Mouse (Mus musculus) heart, adult 2 months (tissue): ENCODE measurements around the gene Apol8. TPM values are rescaled to one million over a fixed set of nuclear protein-coding genes. Genes with fewer than 3 reads are reported as not detected.
A peak's percentile ranks its signal among the peaks of the same experiment; 100 is the strongest.

Experiments
- DNase-seq, 2 experiments: peaks; one replicate each; pipeline ENCODE4 v3.0.0; 2021
- H3K27ac ChIP-seq: fragments of 200-600 bp; 2 replicates; pipeline ENCODE4 v1.8.1; 2022
- H3K27me3 ChIP-seq: fragments of 200-500 bp; 2 replicates; pipeline ENCODE4 v1.6.1; 2012; ENCODE audit warnings: mild to moderate bottlenecking, low read length, inconsistent platforms, mixed read lengths; ENCODE audit not compliant: control insufficient read depth, insufficient read depth
- H3K36me3 ChIP-seq: fragments of 200-500 bp; 2 replicates; pipeline ENCODE4 v1.6.1; 2012; ENCODE audit warnings: low read length, inconsistent platforms; ENCODE audit not compliant: control insufficient read depth, insufficient read depth
- H3K4me1 ChIP-seq: fragments of 200-500 bp; 2 replicates; pipeline ENCODE4 v1.6.1; 2011; ENCODE audit warnings: low read length; ENCODE audit not compliant: control insufficient read depth, insufficient read depth
- H3K4me3 ChIP-seq: fragments of 200-600 bp; 2 replicates; pipeline ENCODE4 v1.8.1; 2022
- H3K79me2 ChIP-seq: fragments of 200-500 bp; replicated peaks from 2 replicates; pipeline ENCODE4 v1.6.1; 2012; ENCODE audit warnings: mild to moderate bottlenecking, inconsistent platforms, low read length, moderate library complexity, mixed read lengths; ENCODE audit not compliant: control insufficient read depth, insufficient read depth
- H3K9ac ChIP-seq: fragments of 200-500 bp; 2 replicates; pipeline ENCODE4 v1.6.1; 2012; ENCODE audit warnings: low read depth, mild to moderate bottlenecking, control low read depth, inconsistent platforms, low read length, mixed read lengths
- CTCF ChIP-seq: fragments of 200-600 bp; IDR thresholded peaks from 2 replicates; pipeline ENCODE4 v1.8.1; 2022; ENCODE audit warnings: antibody characterized with exemption, mild to moderate bottlenecking, moderate library complexity
- EP300 ChIP-seq: fragments of 200-500 bp; IDR thresholded peaks from 2 replicates; pipeline ENCODE4 v1.6.1; 2011; ENCODE audit warnings: low read depth, low read length, control low read depth; ENCODE audit not compliant: insufficient read depth
- POLR2A ChIP-seq: fragments of 200-500 bp; IDR thresholded peaks from 2 replicates; pipeline ENCODE4 v1.6.1; 2011; ENCODE audit warnings: mild to moderate bottlenecking, low read depth, low read length, control low read depth; ENCODE audit not compliant: insufficient read depth
- WGBS: fragments of 180-500 bp; shearing (Covaris S2); methylation state at CpG from one replicate; pipeline ENCODE4 v1.1.7; 2018; 5-methylcytosine and 5-hydroxymethylcytosine counted together
- intact Hi-C: fragments of 180-260 bp; cut with DNase I; formaldehyde crosslinking; loops from one replicate; pipeline ENCODE4 v1.15.1; 2025
- long read RNA-seq: library from polyadenylated mRNA; stranded (forward); transcript quantifications from one replicate; pipeline ENCODE4 v2.0.0, GENCODE M21; 2021
- polyA plus RNA-seq: library from polyadenylated mRNA; depleted of rRNA; stranded (reverse); fragments of >200 nt; gene quantifications from 2 replicates; pipeline ENCODE4 v1.2.3, GENCODE M21; 2012; rRNA removed
- total RNA-seq, 2 experiments: library from RNA; stranded (reverse); gene quantifications; 2 replicates each; pipeline ENCODE4 v1.2.3; 2021

Apol8 gene
- under 1 TPM in 1 of 2 experiments, not detected in 1; 0.55 TPM for total RNA-seq
- 0.06 TPM in 1 of 2 replicates, not detected in the other for polyA plus RNA-seq
- long read RNA-seq: 0 reads

DNA sequence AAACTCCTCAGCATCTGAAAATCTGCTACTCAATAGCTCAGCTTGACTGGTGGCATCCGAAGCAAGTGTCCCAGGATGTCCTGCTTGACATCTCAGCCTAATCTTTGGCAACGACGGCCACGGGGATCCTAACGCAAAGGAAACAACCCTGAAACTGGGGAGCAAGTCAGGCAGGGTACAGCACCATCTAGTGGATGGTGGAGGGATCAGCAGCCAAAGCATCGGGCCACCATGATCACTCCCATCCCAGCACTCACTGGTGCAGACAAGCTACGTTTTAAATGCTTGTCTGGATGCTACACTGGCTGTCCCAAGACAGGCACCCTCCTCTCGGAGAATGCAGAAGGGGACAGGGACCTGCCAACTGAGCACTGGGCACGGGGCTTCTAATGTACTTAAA is at the start of gene Apol8:
Gene Apol8 (minus strand): TSS at position 156 of the 400 bp plus-strand sequence.
- TF ChIP-seq EP300 (peak; percentile 58), CTCF (peak; percentile 91), POLR2A (no peak)
- no peaks in the 10 kb centered on the region for H3K36me3 ChIP-seq
- H3K27me3 ChIP-seq: no peaks in the 10 kb centered on the region
- H3K4me3 ChIP-seq: no peak within 1 kb of the TSS
- no peaks in the 10 kb centered on the region; the same call in 1 of the 2 replicates for H3K4me1 ChIP-seq
- no peak within 1 kb of the TSS for H3K9ac ChIP-seq
- H3K27ac ChIP-seq: no peak within 1 kb of the TSS
- 6% methylated on average over 9 of the region's 9 CpGs for WGBS
- H3K79me2 ChIP-seq: no peaks in the 10 kb centered on the region
- DNase-seq: peak; percentile 39 to 63
- intact Hi-C loops: no loop called here

- intact Hi-C loops: no loop called here
- Histone ChIP-seq H3K36me3 (peaks cover 29% of the 10 kb centered on the region), H3K4me1 (peaks cover 60% of the 10 kb centered on the region), H3K79me2 (peaks cover 10% of the 10 kb centered on the region), H3K27me3 (no peaks in the 10 kb centered on the region), H3K9ac (no peak overlapping the region), H3K27ac (peak overlapping the region; percentile 62), H3K4me3 (no peak overlapping the region)
- WGBS: 50% methylated on average over 4 of the region's 4 CpGs
- TF ChIP-seq EP300 (no peak), POLR2A (no peak)
- no peak for DNase-seq
Measured at GRCm38 (mm10) chr15:77805657-77806056, 48.9 kb upstream of the Apol8 start.

DNA sequence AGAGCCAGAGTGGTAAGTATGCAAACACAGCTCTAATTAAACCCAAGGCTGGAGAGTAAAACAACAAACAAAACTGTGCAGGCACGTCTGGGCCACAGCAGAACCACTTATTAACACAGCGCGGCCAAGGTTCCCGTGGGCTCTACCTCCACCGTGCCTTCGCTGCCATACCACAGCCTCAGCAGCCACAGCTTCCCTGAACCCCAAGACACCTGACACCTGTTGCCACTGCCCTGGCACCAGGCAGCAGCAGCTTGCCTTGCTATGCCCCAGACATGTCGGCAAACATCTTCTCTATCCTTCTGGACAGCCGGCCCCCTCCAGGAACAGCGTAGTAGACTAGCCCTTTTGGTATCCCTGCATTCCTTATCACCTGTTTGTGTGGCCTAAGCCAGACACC is 48.1 kb upstream of the Apol8 start:
- peaks cover 7% of the 10 kb centered on the region for H3K79me2 ChIP-seq
- peaks cover 60% of the 10 kb centered on the region for H3K4me1 ChIP-seq
- intact Hi-C loops: no loop called here
- whole genome bisulfite sequencing: 79% methylated on average over 9 of the region's 9 CpGs
- H3K9ac ChIP-seq: no peak overlapping the region
- peaks cover 33% of the 10 kb centered on the region for H3K36me3 ChIP-seq
- no peak for DNase-seq
- no peak overlapping the region for H3K4me3 ChIP-seq
- H3K27me3 ChIP-seq: no peaks in the 10 kb centered on the region
- TF ChIP-seq POLR2A: no peak
- TF ChIP-seq CTCF: no peak
- TF ChIP-seq EP300: no peak
- H3K27ac ChIP-seq: peak overlapping the region; percentile 62

- no peak for DNase-seq
- H3K79me2 ChIP-seq: peaks cover 7% of the 10 kb centered on the region
- H3K36me3 ChIP-seq: peaks cover 33% of the 10 kb centered on the region
- TF ChIP-seq POLR2A (no peak), EP300 (no peak), CTCF (no peak)
- H3K27ac ChIP-seq: peak overlapping the region; percentile 54
- intact Hi-C loops: no loop called here
- WGBS: 73% methylated on average over 6 of the region's 6 CpGs
- H3K4me1 ChIP-seq: peaks cover 62% of the 10 kb centered on the region
- no peak overlapping the region for H3K4me3 ChIP-seq
- H3K9ac ChIP-seq: peak overlapping the region; percentile 8; the same call in 1 of the 2 replicates
- no peaks in the 10 kb centered on the region for H3K27me3 ChIP-seq
Measured at GRCm38 (mm10) chr15:77804460-77804859, 47.7 kb upstream of the Apol8 start.

GRCm38 (mm10) chr15:77803747-77804146 is 46.9 kb upstream of the Apol8 start:
- peaks cover 63% of the 10 kb centered on the region for H3K4me1 ChIP-seq
- TF ChIP-seq EP300 (peak; percentile 44; the same call in 1 of the 2 replicates), CTCF (no peak), POLR2A (no peak)
- 0 out of 2 replicates have a peak overlapping the region, but pooled peaks have one; percentile 7 for H3K9ac ChIP-seq

GRCm38 (mm10) chr15:77802992-77803391 is 46.2 kb upstream of the Apol8 start:
- Histone ChIP-seq H3K4me3 (no peak overlapping the region), H3K27ac (peak overlapping the region; percentile 54), H3K27me3 (no peaks in the 10 kb centered on the region), H3K4me1 (peaks cover 67% of the 10 kb centered on the region), H3K9ac (no peak overlapping the region), H3K79me2 (peaks cover 7% of the 10 kb centered on the region), H3K36me3 (peaks cover 33% of the 10 kb centered on the region)
- intact Hi-C loops: no loop called here
- DNase-seq: no peak
- no peak for TF ChIP-seq POLR2A
- TF ChIP-seq CTCF: peak; percentile 56
- WGBS: 82% methylated on average over 4 of the region's 4 CpGs

More at GRCm38 (mm10) chr15:77803747-77804146, 46.9 kb upstream of the Apol8 start:
- peaks cover 7% of the 10 kb centered on the region for H3K79me2 ChIP-seq
- H3K27ac ChIP-seq: peak overlapping the region; percentile 54
- no peaks in the 10 kb centered on the region for H3K27me3 ChIP-seq
- H3K36me3 ChIP-seq: peaks cover 33% of the 10 kb centered on the region
- intact Hi-C loops: no loop called here
- 24% methylated on average over 3 of the region's 3 CpGs for WGBS
- DNase-seq: no peak
- H3K4me3 ChIP-seq: no peak overlapping the region
